Mouse (Mus musculus) kidney, postnatal 4 days (tissue): ENCODE results near the gene Vmp1.
A peak's percentile ranks its signal among the peaks of the same experiment; 100 is the strongest.

Source experiments
- DNase-seq, 2 experiments: peaks; one replicate each; pipeline ENCODE4 v3.0.0; 2021; ENCODE audit warnings: mixed read lengths in 2 of 2

Gene Vmp1

DNA sequence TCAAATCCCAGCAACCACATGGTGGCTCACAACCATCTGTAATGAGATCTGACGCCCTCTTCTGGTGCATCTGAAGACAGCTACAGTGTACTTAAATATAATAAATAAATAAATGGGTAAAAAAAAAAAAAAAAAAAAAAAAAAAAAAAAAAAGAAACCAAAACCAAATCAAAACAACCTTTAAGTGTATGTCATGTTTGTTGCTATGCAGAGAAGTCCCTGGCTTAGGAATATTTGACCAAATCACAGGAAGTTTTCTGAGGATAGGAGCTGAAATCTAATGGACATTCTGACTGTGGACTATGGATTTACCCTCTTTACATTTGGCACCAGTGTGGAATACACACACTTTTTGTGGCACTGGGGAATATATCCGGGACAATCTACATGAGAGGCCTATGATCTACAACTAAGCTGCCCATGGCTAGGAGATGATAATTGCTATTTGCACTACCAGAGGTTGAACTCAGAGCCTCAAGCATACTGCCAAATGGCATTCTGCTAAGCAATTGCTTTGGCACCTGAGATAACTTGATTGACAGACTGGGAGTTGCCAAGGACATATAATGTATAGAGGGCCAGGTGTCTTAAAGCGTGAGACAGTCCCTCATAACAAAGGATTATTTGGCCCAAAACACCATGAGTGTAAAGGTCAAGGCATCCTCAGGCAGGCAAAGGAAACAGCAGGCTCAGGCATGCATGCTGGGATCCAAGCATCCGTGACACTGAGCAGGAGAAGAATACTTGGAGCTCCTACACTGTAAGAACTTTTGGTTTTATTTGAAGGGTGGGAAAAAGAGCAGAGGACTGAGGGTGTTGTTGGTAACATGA lies 84.0 kb downstream of the Vmp1 start:
- no peak for DNase-seq

DNA sequence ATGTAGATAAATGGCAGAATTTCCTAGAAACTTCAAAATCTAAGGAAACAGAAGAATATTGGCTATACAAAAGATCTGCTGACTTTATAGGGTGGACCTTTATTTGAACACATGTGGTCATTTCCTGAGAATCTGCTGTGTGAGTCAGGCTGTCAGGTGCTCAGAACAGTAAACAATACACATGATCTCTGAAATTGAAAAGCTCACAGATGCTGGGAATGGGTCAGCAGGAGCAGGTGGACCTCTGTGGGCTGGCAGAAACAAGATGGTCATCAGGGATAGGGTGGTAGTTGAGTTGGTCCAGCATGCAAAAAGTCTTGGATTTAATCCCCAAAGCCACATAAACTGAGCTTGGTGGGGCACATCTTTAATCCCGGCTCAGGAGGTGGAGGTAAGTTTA lies 85.1 kb downstream of the Vmp1 start:
- DNase-seq: no peak

GRCm38 (mm10) chr11:86598154-86598553 lies 85.5 kb downstream of the Vmp1 start:
- DNase-seq: no peak

- DNase-seq: no peak
These were observed 86.7 kb downstream of the Vmp1 start for GRCm38 (mm10) chr11:86596976-86597375.

DNA sequence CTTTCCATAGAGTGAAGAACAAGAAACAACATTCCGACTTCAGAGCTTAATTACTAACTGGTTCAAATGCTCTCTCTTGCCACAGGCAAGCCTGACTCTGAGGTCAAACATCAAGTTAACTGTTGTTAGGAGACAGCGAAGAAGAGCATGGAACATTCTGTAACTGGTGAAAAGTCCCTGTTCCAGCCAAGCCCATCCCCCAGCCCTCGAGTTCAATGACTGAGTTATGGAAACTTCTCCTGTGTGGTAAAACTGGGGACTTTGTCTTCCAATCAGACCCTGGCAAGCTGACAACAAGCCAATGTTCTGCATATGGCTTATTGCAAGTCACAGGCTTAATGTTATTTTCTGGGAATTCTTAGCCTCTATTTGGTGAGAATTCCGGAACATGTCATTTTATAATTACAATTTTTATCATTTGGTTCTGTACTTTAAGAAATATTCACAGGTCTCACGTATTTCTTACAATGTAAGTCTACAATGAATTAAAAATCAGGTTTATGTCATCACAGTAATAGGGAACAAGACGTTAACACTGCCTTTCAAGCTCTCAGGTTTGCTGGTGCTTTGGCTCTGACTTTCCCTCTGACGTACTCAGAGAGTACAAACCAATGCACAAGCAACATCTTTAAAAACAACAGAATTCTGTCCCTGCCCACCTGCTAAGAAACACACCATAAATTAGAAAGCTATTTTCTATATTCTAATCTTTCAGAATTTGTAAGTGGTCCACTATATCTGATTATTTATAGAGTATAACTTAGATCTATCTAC lies 87.3 kb downstream of the Vmp1 start:
- peak; percentile 54 to 68 for DNase-seq

- no peak for DNase-seq
These were observed 88.3 kb downstream of the Vmp1 start for GRCm38 (mm10) chr11:86595366-86595765.

GRCm38 (mm10) chr11:86594188-86594876 lies 89.3 kb downstream of the Vmp1 start:
- DNase-seq: no peak

DNA sequence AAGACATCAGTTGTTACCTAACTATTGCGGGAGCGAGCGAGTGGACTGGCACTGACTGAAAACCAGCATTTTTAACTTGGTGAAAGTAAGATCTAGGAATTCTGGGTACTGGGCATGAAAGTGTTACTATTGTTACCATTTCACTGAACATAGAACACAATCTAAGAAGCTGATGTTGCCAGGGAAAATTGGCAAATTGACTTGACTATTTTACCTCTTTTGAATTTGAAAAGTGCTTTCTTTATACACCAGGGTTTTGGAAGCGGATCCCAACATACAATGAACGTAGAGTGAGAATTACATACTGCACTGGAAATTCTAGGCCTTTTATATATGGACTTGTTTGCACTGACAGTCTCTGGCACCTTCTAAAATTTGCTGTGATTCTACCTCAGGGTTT lies 90.2 kb downstream of the Vmp1 start:
- no peak for DNase-seq

DNA sequence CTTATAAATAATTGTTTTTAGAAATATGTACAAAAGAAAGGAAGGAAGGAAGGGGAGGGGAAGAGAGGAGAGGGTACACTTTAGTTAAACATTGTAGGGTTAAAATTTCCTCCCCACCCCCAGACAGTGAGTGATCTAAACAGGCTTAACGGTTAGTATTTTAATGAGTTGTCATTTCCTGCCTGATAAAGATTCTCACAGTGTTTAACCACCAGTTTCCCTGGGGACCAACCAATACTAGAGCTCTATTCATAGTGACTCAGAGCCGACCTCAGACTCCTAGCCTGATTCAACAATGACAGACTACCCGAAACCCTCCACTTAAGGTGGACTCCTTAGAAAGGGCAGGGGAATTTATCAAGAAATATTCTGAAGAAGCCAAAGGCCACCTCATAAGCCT lies 90.6 kb downstream of the Vmp1 start:
- no peak for DNase-seq

DNA sequence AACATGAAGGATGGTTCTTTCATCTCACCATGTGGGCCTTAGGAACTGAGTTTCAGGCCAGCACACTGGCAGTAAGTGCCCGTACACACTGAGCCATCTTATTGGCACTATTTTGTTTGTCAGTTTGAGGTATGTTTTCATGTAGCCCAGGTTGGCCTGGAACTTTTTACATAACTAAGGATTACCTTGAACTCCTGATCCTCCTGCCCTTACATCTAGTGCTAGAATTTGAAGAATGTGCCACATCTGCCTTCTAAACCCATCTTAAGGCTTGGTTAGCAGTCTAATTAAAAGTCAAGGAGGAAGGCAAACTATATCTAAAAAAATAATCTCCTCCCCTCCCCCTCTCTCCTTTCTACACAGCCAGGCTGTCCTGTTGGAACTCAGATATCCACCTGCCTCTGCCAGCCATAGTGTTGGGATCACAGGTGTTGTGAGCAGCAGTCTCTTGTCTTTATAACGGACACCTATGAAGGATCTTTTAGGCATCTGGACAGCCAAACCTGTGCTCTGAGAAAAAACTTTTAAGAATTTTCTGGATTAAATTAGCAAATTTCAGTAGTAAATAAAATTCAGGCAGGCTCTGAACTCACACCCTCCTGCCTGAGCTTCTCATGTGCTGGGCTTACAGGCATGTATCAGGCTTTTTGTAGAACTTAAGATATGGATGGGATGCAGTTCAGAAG lies 91.6 kb downstream of the Vmp1 start:
- no peak for DNase-seq

DNA sequence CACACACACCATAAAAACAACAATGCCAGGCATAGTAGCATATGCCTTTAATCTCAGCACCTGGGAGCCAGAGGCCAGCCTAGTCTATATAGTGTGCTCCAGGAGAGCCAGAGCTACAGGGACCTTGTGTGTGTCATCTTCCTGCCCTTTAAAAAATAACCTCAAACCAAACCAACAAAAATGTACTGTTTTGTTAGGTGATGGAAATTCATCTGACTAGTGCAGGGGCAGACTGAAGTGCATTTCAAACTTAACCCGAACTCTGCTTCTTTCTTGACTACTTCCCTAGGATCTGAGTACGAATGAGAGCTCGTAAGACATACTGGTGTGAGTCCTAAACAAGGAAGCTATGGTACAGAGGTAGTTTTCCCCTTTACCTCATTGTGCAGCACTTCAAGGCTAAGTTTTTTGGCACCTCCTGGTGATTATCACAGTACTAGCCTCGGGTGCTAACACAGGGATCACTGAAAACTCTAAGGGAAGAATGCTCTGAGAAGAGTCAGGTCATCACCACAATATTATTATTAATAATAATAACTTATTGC lies 92.3 kb downstream of the Vmp1 start:
- no peak for DNase-seq

DNA sequence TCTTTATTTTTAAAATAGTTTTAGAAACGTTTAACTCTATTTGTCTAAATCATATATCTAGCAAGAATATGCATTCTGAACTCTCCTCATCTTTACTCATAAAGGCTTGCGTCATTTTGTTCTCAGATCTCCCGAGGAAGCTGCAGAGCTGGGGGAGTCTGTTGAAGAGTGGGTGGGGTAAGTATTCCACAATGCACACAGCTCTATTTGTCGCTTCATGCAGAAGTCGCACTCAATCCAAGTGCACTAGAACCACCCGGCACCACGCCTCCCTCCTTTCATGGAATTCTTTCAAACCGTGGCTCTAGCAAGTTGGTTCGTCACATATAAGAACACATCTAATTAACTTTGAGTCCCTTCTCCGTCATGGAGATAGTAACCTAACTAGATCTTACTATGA lies 93.1 kb downstream of the Vmp1 start:
- DNase-seq: no peak

GRCm38 (mm10) chr11:86590066-86590465 lies 93.6 kb downstream of the Vmp1 start:
- DNase-seq: no peak

GRCm38 (mm10) chr11:86588583-86589298 lies 94.9 kb downstream of the Vmp1 start:
- DNase-seq: no peak

GRCm38 (mm10) chr11:86587830-86588229 lies 95.8 kb downstream of the Vmp1 start:
- DNase-seq: no peak

DNA sequence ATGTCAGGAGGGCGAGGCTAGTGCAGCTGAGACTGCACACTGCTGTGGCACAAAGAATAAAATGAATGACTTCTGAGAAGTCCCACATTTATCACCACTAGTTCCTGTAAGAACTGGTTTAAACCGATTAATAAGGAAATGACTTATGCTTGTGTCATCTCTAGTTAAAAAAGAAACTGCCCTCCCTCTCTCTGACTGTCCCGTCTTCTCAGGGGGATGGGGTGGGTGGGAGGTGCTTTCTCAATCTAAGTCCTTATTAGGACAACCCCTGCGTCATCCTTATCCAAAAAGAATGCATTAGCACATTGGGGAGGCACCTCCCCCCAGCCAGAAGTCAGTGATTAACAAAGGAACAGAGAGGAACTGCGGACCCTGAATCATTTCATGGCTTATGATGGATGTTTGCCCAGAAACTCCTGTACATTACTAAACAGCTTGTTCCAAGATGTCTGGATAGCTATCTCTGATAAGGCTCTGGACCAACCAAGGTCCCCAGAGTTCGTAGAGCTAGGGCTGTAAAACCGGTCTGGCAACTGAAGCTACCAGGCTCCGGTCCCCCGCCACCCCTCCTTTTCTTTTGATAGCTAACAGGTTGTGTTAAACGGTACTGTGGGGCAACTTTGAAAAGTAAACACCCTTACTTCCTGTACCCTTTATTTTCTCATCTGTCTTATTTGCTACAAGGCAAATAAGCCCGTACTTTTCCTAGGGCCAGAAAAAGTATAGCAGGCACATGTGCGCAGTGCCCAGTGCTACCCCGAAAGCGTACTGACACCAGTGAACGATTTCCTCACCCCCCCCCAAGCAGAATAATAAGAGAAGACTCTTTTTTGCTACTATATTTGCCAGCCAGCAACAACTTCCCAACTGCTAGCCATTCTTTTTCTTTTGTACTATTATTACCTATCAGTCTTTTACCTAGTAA lies 96.5 kb downstream of the Vmp1 start:
- DNase-seq: peak; percentile 72 to 82

DNA sequence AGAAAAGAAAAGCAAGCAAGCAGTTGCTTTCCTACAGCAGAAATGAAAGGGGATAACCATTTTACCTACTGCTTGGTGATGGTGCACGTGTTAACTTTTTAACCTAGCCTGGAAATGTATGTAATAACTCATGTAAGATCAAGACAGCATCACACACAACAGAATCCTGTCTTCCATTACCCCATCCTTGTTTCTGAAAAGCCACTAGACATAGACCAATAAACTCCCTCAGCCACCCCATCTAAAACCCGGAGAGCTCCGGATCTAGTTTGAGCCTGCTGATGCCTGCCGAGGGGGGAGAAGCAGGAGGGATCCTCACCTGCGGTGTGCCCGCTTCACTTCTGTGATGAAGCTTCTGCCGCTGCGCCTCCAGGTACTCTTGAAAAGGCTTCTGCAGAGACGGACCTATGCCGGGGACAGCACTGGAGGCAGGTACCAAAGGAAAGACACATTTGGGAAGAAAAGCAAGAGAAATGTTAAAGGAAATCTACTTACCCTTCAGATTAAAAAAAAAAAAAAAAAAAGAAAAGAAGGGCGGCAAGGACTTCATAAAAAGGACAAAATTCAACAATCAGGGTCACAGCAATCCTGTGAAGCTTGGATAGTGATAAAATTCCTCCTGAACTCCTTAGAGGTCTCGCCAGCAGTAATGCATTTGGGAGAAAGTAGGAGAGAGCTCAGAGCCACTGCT lies 97.3 kb downstream of the Vmp1 start:
- peak; percentile 43 to 50 for DNase-seq

- DNase-seq: no peak
These were observed 98.0 kb downstream of the Vmp1 start for GRCm38 (mm10) chr11:86585598-86585984.

DNA sequence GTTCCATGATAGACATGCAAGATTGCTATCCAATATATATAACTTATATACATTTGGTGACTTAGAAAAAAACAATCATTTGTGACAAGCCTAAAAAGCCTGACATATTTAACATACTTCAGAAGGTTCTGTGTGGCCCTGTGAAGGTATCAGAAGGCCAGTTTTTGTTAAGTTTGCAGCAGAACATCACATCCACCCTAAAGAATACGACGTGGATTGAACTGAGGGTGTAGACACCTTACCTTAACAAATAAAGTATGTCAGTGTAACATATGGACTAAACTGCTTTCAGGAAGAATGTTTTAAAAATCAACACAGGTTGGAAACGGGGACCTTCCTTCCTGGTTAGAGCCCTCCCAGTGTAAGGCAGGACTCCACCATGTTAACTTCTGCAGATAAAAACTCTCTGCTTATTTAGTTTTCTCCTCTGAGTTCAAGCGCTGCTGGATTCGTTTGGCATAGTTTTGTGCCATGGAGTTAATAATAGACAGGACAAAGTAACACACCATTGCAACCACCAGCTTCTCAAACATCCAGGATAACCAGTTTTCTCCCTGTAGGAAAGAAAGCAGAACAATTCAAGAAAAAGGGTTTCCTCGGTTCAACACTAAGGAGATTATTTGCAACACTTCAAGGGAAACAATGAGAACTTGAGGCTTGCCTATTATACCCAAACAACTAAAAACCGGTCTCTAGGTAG lies 98.6 kb downstream of the Vmp1 start:
- DNase-seq: no peak
